Mouse (Mus musculus) megakaryocyte progenitor cell, adult 5-6 weeks (primary cell): ENCODE results near the gene Meaf6. TPM values are rescaled to one million over a fixed set of nuclear protein-coding genes. Genes with fewer than 3 reads are reported as not detected.

Source experiments
- ATAC-seq: replicated peaks from 2 replicates; pipeline ENCODE4 v1.8.0; 2016; ENCODE audit warnings: mild to moderate bottlenecking, moderate TSS enrichment, inconsistent platforms; ENCODE audit not compliant: poor library complexity
- total RNA-seq, 2 experiments: library from RNA; stranded (forward) in 1 of 2; stranded (reverse) in 1 of 2; fragments of 157-497, 149-512 nt in 1 of 2; fragments of 200-1000 nt in 1 of 2; gene quantifications; 2 replicates each; pipeline versions ENCODE4 v1.2.3 to v1.2.4; 2015 to 2017

Gene Meaf6
- total RNA-seq, 2 experiments from 2014 or later = 37.5 to 57.7 TPM

DNA sequence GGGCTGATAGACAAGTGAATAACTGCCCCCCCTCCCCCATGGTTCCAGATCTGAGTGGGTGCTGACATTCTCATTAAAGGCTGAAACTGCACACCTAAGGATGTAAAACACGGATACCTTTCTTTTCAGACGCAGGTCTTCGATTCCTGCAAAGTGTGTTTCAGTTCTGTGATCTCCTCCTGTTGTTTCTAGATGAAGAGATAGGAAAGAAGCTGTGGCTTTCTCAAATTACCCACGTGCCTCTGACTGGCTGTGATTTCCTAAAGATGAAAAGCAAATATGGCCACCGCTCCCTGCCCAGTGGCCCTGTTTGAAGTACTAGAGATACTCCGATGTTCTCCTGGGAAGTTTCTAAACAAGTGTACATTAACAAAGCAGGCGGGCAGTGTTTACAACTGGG, 53.4 kb downstream of the Meaf6 start:
- no peak for ATAC-seq

DNA sequence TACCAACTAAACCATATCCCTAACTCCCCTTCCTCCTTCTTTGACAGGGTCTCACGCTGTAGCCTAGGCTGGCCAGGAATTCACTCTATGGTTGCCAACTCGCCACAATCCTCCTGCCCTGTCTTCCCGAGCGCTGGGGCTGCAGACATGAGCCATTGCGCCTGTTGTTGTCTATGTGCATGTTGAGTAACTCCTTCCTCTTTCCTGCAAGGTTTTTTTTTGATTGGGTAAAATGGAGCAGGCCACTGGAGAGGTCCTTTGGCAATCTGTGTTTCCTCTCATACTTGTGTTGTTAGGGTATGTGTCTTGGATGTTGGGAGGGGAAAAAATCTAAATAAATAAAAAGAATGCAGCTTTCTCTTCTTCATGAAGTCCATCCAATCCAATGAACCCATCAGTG, 59.3 kb downstream of the Meaf6 start:
- ATAC-seq = peak; percentile 57

DNA sequence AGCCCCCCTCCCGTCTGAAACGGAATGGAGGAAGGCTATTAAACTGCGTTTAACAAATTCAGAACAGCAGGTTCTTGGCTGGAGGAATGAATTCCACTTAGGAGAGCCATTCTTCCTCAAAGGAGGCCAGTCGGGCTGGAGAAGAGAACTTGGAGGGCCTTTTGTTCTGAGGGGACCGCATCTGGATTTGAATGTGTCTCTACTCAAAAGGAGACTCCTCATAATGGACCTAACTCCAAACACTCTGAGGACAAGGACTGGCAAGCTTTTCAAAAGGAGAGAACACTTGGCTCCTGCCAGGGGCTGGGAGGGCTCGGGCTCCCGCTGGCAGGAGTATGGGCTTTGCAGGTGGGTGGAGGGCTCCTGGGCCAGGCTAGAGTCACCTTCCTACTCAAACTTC, 59.7 kb downstream of the Meaf6 start:
- ATAC-seq = no peak

DNA sequence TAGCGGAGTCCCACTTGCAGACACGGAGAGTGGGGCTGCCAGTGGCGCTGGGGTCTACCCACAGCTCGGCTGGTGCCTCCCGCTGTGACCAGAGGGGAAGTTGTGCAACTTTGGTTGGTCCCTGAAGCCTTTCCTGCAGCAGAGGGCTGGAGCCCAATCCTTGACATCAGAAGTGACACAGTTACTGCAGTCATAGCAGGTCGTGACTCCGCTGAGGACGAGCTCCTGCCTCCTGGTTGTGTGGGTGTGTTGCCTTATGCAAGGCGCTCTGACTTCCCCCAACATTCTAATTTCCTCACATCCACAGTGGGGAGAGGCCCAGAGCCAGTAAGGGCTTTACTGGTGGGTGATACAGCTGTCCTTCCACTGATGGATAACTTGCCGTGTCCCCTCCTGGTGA, 60.3 kb downstream of the Meaf6 start:
- ATAC-seq = peak; percentile 94

DNA sequence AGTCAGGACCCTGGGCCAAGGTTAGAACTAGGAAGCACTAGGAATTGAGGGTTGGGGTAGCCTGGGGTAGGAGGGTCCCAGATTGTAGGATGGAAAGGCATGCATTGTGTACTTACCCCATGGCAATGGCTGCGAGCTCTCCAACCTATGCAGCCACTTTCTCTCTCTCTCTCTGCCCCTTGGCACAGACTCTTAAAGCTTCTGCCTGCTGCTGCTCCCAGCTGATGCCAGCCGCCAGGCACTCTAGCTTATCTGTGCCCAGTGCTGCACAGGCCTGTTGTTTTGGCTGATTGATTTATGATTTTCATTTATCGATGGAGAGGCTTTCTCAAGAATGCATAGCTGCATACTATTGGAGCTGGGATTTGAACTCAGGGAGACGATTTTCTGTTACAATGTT, 63.0 kb downstream of the Meaf6 start:
- ATAC-seq = no peak

DNA sequence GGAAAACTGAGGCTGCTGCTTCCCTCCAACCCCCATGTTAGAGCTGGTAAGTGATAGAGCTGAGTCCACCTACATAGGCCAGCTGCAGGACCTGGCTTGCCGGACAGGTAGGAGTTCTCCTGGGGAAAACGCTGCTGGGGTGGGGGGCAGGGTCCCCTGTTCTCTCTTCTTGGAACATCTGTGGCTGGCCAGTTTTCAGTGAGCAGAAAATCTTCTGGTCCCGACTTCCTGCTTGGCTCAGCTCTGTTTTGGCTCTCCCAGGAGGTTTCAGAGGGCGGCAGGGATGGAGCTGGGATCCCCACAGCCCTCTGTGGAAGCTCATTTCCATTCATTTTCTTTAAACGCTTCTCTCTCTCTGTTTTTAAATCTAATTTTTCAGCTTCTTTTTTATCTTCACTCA, 64.5 kb downstream of the Meaf6 start:
- ATAC-seq = no peak

DNA sequence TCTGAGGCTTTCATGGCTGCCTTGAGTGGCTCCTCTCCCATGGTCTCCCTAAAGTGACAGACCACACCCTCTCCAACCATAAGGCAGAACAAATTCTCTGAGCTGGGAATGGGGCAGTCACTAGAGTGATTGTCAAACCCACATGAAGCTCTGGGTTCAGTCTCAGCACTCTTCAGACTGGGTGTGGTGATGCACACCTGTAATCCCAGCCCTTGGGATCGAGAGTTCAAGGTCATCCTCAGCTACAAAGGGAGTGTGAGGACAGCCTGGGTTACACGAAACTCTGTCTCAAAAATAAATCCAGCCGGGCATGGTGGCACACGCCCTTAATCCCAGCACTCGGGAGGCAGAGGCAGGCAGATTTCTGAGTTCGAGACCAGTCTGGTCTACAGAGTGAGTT, 67.5 kb downstream of the Meaf6 start:
- ATAC-seq = no peak

DNA sequence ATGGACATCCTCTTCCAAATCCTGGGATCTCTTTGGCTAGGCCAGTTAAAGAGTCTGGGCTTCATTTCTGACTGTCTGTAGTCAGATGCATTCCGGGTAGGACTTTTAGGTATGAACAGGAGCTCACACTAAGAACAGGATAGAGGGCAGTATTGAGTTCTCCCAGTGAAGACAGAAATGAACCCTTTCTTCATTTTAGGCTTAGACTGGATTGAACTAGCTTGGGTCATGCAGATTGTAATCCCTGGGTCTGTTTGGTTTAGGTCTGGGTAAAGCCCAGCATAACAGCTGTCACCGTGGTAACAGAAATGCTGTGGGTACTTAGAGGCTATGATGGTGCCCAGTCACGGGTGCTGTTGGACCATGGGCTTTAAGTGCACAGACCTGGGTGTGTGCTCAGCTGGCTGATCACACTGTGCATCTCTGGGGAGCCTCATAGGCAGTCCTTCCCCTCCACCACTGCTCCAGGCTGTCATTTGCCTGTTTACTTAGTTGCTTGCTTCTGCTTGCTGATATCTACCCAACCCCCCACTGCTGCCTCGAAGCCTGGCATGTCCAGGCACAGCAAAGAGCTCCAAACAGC, 68.8 kb downstream of the Meaf6 start:
- ATAC-seq = no peak

DNA sequence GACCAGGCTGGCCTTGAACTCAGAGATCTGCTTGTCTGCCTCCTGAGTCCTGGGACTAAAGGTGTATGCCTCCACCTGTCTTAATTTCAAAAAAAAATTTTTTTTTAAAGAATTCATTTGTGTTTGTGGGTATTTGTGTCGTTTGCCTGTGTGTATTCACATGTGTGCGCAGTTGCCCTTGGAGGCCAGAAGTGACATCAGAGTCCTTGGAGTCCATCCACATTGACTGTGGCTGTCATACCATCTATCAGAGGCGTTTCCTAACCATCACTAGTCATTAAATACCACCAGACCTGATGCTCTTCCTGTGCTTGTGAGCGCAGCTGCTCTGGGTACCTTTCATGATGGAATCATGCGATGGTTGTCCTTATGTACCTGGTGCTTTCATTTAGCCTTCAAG, 70.7 kb downstream of the Meaf6 start:
- no peak for ATAC-seq

DNA sequence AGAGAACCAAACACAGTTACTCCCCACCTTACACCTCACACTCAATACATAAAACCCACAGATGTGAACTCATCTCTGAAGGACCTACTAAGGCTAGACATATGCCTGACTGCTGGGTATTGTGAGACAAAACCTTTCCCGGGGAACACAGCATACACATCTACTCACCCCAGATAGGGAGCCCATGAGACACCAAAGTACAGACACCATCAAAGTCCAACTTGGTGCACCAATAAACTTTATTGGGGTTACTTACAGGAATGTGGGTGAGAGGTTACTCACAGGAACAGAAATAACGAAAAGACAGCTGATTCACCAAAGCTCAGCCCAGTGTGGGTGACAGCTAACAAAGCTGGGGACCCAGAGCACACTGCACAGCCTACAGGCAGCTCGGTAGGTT, 72.4 kb downstream of the Meaf6 start:
- no peak for ATAC-seq

DNA sequence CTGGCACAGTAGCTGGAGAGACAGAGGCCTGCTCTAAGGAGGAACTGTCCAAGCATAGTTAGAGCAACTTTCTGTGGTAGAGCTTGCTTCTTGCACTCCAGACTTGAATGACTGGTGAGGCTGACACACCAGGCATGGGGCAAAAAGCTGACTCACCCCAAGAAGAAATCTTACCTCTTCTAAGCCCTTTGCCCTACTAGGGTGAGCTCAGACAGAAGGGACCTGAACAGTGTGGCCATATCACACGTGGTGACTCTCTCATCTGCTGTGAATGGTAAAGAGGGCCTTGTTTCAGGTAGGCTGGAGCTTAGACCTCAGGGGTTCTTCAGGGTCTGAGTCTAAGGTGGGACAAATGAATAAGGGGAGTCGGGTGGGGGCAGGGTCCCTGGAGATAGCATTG, 73.1 kb downstream of the Meaf6 start:
- ATAC-seq = no peak

DNA sequence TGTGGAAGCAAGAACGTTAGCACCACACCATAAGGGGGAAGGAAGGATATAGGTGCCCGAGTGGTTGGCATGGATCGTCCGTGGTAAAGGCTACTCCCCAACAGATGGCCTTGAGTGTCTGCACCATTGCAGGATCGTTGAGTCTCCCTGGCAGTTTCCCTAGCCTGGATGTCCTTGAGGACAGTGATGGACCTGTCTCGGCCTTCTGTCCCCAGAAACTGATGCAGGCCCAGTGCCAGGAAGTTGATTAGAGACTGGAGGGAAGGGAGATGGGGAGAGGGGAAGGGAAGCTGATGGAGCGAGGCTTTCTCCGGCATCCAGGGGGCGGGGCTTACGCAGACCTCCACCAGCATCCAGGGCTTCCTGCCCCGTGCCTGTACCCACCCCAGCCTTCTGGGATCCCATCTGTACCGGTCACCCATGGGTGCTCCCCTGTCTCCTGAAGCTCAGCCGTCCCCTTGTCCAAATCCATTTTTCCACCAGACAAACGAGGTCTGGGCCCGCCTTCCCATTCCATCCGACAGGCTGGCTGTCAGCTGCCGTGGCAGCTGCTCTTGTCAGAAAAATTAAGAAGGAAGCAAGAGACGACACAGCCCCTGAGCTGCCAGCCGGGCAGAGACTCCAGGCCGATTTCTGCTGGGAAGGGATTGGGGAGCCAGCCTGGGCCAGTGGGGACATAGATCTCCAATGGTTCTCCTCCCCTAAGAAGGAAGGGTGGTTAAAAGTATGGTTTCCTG, 73.8 kb downstream of the Meaf6 start:
- ATAC-seq = no peak

DNA sequence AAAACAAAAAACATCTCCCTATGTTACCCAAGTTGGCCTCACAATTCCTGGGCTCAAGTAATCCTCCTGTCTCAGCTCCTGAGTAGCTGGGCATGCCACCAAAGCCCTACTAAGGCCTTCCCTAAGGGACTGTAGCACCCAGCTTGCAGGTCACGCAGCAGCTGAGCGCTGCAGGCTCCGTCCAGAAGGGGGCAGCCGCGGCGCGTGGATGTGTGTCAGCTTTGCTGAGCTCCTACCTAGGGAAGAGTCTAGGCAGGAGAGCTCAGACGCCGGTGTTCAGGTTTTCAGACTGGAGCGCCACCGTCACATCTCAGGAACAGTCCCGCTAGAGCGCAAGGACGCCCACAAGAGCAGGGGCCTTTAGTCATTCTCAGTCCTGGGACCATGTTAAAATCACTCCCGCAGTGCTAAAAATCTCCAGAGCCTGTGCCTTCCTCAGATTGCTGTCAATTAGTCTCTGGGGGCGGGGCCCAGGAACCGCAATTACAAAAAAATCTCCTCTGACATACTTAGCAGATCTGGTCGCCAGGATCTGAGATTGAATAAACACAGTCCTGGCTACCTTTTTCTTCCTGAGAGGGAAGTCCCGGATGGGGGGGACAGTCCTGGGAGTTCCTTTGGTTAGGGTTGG, 75.5 kb downstream of the Meaf6 start:
- ATAC-seq = peak; percentile 92

DNA sequence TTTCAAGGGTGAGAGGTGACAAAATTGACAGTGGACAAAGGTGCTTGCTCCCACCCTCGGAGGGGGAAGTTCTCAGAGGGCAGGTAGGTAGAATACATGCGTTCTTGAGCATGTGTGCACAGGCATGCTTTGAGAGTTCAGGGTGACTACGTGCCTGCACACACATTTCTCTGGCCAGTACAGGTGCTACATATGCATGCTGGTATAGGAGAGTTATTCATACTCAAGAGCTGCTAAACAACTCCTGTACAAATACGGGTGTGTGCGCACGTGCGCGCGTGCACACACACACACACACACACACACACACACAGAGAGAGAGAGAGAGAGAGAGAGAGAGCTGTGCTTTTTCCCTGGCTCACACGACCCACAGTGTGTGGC, 76.0 kb downstream of the Meaf6 start:
- ATAC-seq = no peak

DNA sequence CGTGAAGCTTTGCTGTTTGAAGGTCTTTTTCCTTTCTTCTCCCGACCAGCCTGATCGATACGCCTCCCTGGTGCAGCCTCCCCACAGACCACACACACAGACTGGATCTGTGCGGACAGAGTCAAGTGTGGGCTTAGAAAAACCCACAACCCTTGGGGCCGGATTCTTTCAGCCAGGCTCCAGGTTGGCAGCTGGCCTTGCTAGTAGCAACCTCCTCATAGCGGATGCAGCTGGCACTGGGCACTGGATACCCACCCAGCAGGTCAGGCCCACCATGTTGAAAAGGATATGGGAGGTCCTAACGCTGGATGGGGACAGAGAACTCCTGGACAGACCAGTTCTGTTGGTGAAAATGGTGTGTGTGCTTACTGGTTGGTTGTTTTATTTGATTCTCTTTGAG, 76.5 kb downstream of the Meaf6 start:
- ATAC-seq = no peak

DNA sequence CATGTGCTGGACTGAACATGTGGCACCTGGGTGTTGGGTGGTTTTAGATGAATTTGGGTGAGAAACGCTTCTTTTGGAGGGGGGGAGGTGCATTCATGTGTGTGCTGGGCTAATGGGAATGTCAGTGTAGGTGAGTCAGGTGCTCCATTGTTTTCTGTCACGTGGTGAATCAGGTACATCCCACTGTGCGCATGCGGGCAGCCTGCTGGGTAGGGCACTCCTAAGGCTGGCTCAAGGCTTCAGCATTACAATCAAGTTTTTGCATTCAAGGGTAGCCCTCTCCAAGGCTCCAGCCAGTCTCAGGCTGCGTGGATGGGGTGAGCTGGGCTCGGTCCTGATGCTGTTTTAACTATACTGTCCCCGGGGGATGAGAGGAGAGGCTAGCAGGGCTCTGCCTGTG, 77.8 kb downstream of the Meaf6 start:
- no peak for ATAC-seq

Other genes with a start within 250 kb of the Meaf6 start
- gene Yrdc, start 234.5 kb upstream of the Meaf6 start, total RNA-seq (2015) = 56.7 and 58.5 TPM in 2 replicates
- gene Yrdc, start 234.5 kb upstream of the Meaf6 start, total RNA-seq (2017) = 22.7 and 32.8 TPM in 2 replicates
- gene 1110065P20Rik, start 233.9 kb upstream of the Meaf6 start, total RNA-seq (2015) = 4.4 and 6.7 TPM in 2 replicates
- 4.0 and 6.3 TPM in 2 replicates for gene 1110065P20Rik, start 233.9 kb upstream of the Meaf6 start, total RNA-seq (2017)
- 0.07 TPM in 1 of 2 replicates, not detected in the other for gene Maneal, start 223.0 kb upstream of the Meaf6 start, total RNA-seq (2015)
- gene Maneal, start 223.0 kb upstream of the Meaf6 start, total RNA-seq (2017) = 0.14 and 0.17 TPM in 2 replicates
- not detected in 2 replicates for gene Epha10, start 204.2 kb upstream of the Meaf6 start, total RNA-seq (2015)
- gene Epha10, start 204.2 kb upstream of the Meaf6 start, total RNA-seq (2017) = not detected in 2 replicates
- gene 9930104L06Rik, start 148.1 kb upstream of the Meaf6 start, total RNA-seq (2015) = 4.4 and 6.5 TPM in 2 replicates
- gene 9930104L06Rik, start 148.1 kb upstream of the Meaf6 start, total RNA-seq (2017) = 7.9 and 9.1 TPM in 2 replicates
- 115 and 125 TPM in 2 replicates for gene Cdca8, start 145.8 kb upstream of the Meaf6 start, total RNA-seq (2015)
- 121 and 137 TPM in 2 replicates for gene Cdca8, start 145.8 kb upstream of the Meaf6 start, total RNA-seq (2017)
- 0.89 and 2.6 TPM in 2 replicates for gene Rspo1, start 98.7 kb upstream of the Meaf6 start, total RNA-seq (2015)
- gene Rspo1, start 98.7 kb upstream of the Meaf6 start, total RNA-seq (2017) = 0.41 and 0.71 TPM in 2 replicates
- 87.0 and 101 TPM in 2 replicates for gene Gnl2, start 68.5 kb upstream of the Meaf6 start, total RNA-seq (2015)
- 133 and 205 TPM in 2 replicates for gene Gnl2, start 68.5 kb upstream of the Meaf6 start, total RNA-seq (2017)
- 0.15 TPM in 1 of 2 replicates, not detected in the other for gene Dnali1, start 19.4 kb upstream of the Meaf6 start, total RNA-seq (2015)
- not detected in 2 replicates for gene Dnali1, start 19.4 kb upstream of the Meaf6 start, total RNA-seq (2017)
- gene Snip1, start 18.5 kb upstream of the Meaf6 start, total RNA-seq (2015) = 22.0 and 28.6 TPM in 2 replicates
- 28.3 and 33.5 TPM in 2 replicates for gene Snip1, start 18.5 kb upstream of the Meaf6 start, total RNA-seq (2017)
- 6.0 and 6.2 TPM in 2 replicates for gene Zc3h12a, start 42.7 kb downstream of the Meaf6 start, total RNA-seq (2015)
- gene Zc3h12a, start 42.7 kb downstream of the Meaf6 start, total RNA-seq (2017) = 2.3 and 3.6 TPM in 2 replicates